Mouse (Mus musculus) cerebellum, adult 2 months (tissue): ENCODE results near the gene Steap3.

Experiments
- CTCF ChIP-seq: fragments of 200-500 bp; IDR thresholded peaks from 2 replicates; pipeline ENCODE4 v1.5.1; 2011; ENCODE audit warnings: low read depth, mild to moderate bottlenecking, control low read depth, low read length, moderate library complexity, borderline replicate concordance; ENCODE audit not compliant: insufficient read depth
- POLR2A ChIP-seq: fragments of 200-500 bp; IDR thresholded peaks from 2 replicates; pipeline ENCODE4 v1.6.1; 2011; ENCODE audit warnings: low read length, control low read depth, borderline replicate concordance; ENCODE audit not compliant: insufficient read depth

DNA sequence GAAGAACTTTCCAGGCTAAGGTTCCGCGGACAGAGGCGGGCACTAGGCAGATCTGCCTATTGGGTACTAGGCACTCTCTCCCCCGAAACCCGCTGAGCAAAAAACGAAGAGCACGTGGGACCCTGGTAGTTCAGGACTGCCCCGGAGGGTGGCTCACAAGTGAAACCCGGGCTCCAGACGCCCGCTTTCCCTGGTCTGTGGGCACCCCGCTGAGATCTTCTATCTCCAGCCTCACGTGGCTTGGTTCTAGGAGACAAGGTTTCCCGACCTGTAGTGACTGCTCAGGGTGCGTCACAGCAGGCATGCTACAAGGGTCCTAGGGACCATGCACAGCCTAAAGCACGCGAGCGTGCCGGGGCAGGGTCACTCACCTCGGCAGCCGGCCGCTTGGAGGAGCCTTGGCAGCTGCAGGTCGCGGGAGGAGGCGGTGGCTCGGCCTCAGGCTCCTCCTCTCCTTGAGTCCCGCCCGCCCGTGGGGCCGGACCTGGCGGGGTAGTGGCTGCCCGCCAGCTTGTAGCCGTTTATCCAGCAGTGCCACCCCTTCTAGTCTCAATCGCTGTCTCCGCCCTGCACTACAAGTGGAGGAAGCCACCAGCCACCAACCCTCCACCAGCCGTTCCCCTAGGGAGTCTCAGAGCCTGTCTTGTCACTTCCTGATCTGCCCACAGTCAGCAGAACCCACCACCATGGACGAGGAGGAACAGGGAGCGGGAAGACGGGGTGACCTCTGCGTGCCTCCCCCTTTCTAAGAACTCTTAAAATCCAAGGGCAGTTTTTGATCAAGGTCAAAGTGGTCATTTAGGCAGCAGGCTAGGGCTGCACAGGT is 7.4 kb downstream of the Steap3 start:
- no peak for TF ChIP-seq POLR2A
- no peak for TF ChIP-seq CTCF
